10 mouse cellular contexts compared by ENCODE assay signal in the genomic region with DNA sequence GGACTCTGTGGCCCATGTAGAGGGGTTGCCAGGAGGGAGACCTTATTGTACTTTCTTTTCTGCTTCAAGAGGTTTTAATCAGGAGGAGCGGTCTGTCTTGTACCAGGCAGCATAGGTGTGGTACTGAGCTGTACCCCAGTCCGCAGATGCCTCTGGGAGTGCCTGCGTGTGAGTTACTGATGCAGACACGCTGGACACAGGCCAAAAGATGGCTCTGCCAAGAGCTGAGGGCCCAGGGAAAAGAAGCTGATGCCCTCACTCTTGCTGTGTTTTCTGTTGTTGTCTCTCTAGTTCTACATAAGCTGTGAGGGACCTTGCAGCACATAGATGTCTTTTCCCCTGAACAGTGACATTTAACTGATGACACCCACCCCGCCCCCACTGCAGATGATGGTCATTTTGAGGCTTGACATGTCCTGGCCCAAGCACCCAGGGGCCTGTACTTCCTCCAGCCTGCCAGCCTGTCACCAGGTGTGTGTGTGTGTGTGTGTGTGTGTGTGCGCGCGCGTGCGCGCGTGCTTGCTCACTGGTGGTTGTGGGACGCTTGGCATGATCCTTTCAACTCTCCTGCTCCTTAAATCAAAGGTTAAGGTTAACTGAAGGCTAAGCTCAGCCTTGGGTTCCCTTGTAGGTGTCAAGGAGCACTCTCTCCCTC. TPM values are rescaled to one million over a fixed set of nuclear protein-coding genes. Genes with fewer than 3 reads are reported as not detected.
DNase-seq lines count a peak whose midpoint lies in the region; ATAC-seq lines count a peak whose summit lies in the region.
"Had no signal": no experiment of that assay in that cellular context is flagged by ENCODE, and none has a peak within 500 bp of the region (broad histone marks: within the 10 kb centered on the region; RNA-seq: fewer than 3 reads in every experiment).

No protein-coding gene starts in this region.

- no peaks in the 10 kb centered on the region for H3K27me3 ChIP-seq in hindbrain, embryonic 13.5 days
- no peaks in the 10 kb centered on the region for H3K27me3 ChIP-seq in hindbrain, embryonic 11.5 days (ENCODE audit: control insufficient read depth, insufficient read depth, low read length)
- H3K27me3 ChIP-seq in liver, embryonic 13.5 days = no peaks in the 10 kb centered on the region
- H3K27me3 ChIP-seq in forebrain, embryonic 16.5 days (replicated peaks; ENCODE audit: control insufficient read depth, insufficient read depth, low read length) = no peaks in the 10 kb centered on the region
- H3K27me3 ChIP-seq: hindbrain, embryonic 15.5 days had no signal

- peaks cover 65% of the 10 kb centered on the region for H3K4me1 ChIP-seq in hindbrain, embryonic 13.5 days (replicated peaks)
- H3K4me1 ChIP-seq in hindbrain, embryonic 11.5 days (replicated peaks; ENCODE audit: control insufficient read depth, insufficient read depth, low read length) = no peaks in the 10 kb centered on the region
- peaks cover 86% of the 10 kb centered on the region for H3K4me1 ChIP-seq in liver, embryonic 13.5 days (replicated peaks)
- peaks cover 22% of the 10 kb centered on the region for H3K4me1 ChIP-seq in forebrain, embryonic 16.5 days (replicated peaks; ENCODE audit: control insufficient read depth, insufficient read depth, low read length)

- no peak overlapping the region for H3K4me3 ChIP-seq in hindbrain, embryonic 13.5 days
- no peak overlapping the region for H3K4me3 ChIP-seq in hindbrain, embryonic 11.5 days (ENCODE audit: low read depth, low read length)
- no peak overlapping the region for H3K4me3 ChIP-seq in liver, embryonic 13.5 days (replicated peaks)
- no peak overlapping the region for H3K4me3 ChIP-seq in forebrain, embryonic 16.5 days (replicated peaks; ENCODE audit: low read length)
- H3K4me3 ChIP-seq: hindbrain, embryonic 15.5 days had no signal

- no peak overlapping the region for H3K4me2 ChIP-seq in hindbrain, embryonic 13.5 days
- H3K4me2 ChIP-seq in hindbrain, embryonic 11.5 days (replicated peaks; ENCODE audit: low read depth, low read length) = no peak overlapping the region
- no peak overlapping the region for H3K4me2 ChIP-seq in liver, embryonic 13.5 days
- no peak overlapping the region for H3K4me2 ChIP-seq in forebrain, embryonic 16.5 days (ENCODE audit: low read length)
- H3K4me2 ChIP-seq: hindbrain, embryonic 15.5 days had no signal

- H3K9ac ChIP-seq in hindbrain, embryonic 13.5 days = no peak overlapping the region; the same call in 1 of the 2 replicates
- no peak overlapping the region for H3K9ac ChIP-seq in hindbrain, embryonic 11.5 days (ENCODE audit: low read depth, low read length)
- peak overlapping the region; percentile 28; the same call in 1 of the 2 replicates for H3K9ac ChIP-seq in liver, embryonic 13.5 days
- no peak overlapping the region for H3K9ac ChIP-seq in forebrain, embryonic 16.5 days (replicated peaks; ENCODE audit: low read depth, low read length)
- H3K9ac ChIP-seq: forebrain, postnatal 0 days; hindbrain, embryonic 15.5 days had no signal

- ATAC-seq in hindbrain, embryonic 13.5 days (ENCODE audit: low FRiP score) = 0 out of 2 replicates have a peak, but pooled peaks have one; percentile 13
- no peak for ATAC-seq in hindbrain, embryonic 11.5 days (ENCODE audit: low FRiP score)
- no peak for ATAC-seq in liver, embryonic 13.5 days (ENCODE audit: low read depth)
- ATAC-seq in forebrain, embryonic 16.5 days = no peak

- H3K36me3 ChIP-seq in hindbrain, embryonic 13.5 days = peaks cover 14% of the 10 kb centered on the region
- H3K36me3 ChIP-seq in hindbrain, embryonic 11.5 days (ENCODE audit: control insufficient read depth, insufficient read depth, low read length) = no peaks in the 10 kb centered on the region
- H3K36me3 ChIP-seq in liver, embryonic 13.5 days = peaks cover 28% of the 10 kb centered on the region
- H3K36me3 ChIP-seq in forebrain, embryonic 16.5 days (ENCODE audit: control insufficient read depth, insufficient read depth) = no peaks in the 10 kb centered on the region
- H3K36me3 ChIP-seq: hindbrain, embryonic 15.5 days had no signal

- peak overlapping the region; percentile 46; the same call in 1 of the 2 replicates for H3K27ac ChIP-seq in hindbrain, embryonic 13.5 days
- no peak overlapping the region for H3K27ac ChIP-seq in hindbrain, embryonic 11.5 days (ENCODE audit: low read depth, low read length)
- H3K27ac ChIP-seq in liver, embryonic 13.5 days = peak overlapping the region; percentile 60
- H3K27ac ChIP-seq in forebrain, embryonic 16.5 days (ENCODE audit: low read length) = no peak overlapping the region
- H3K27ac ChIP-seq: hindbrain, embryonic 15.5 days had no signal

- no peaks in the 10 kb centered on the region for H3K9me3 ChIP-seq in hindbrain, embryonic 13.5 days
- no peaks in the 10 kb centered on the region for H3K9me3 ChIP-seq in hindbrain, embryonic 11.5 days (ENCODE audit: control insufficient read depth, low read length)
- no peaks in the 10 kb centered on the region for H3K9me3 ChIP-seq in liver, embryonic 13.5 days (replicated peaks)
- no peaks in the 10 kb centered on the region for H3K9me3 ChIP-seq in forebrain, embryonic 16.5 days (ENCODE audit: control insufficient read depth, low read length)
- H3K9me3 ChIP-seq: hindbrain, embryonic 15.5 days had no signal

- 92% methylated on average over 13 of the region's 13 CpGs for WGBS in hindbrain, embryonic 13.5 days
- 93% methylated on average over 13 of the region's 13 CpGs for WGBS in hindbrain, embryonic 11.5 days
- WGBS in liver, embryonic 13.5 days (ENCODE audit: insufficient replicate concordance) = 92% methylated on average over 13 of the region's 13 CpGs
- 83% methylated on average over 13 of the region's 13 CpGs for WGBS in forebrain, embryonic 16.5 days

- DNase-seq in hindbrain, embryonic 11.5 days (ENCODE audit: low spot score) = no peak
- peak; percentile 14 to 46 for DNase-seq in thymus, adult 18-20 months
- DNase-seq in thymus, postnatal 25 days = no peak
- DNase-seq in liver, embryonic 13.5 days = no peak
- peak; percentile 51 for DNase-seq in thymus, postnatal 4 days
- DNase-seq in urinary bladder, postnatal 4 days (ENCODE audit: low spot score in 2 of 2) = no peak
- DNase-seq: forebrain, postnatal 0 days had no signal

RNA-seq across cellular contexts. Expression of a gene that starts 29.7 kb away (rescaled TPM):
- 17.9 and 18.0 TPM in 2 replicates for polyA plus RNA-seq in hindbrain, embryonic 13.5 days (2015; fragmentation: Nextera tagmentation; extraction: Ambion mirVana)
- polyA plus RNA-seq in hindbrain, embryonic 11.5 days (2014; fragmentation: Nextera tagmentation; extraction: Ambion mirVana) = 15.7 and 17.2 TPM in 2 replicates
- polyA plus RNA-seq in liver, embryonic 13.5 days (2015; fragmentation: Nextera tagmentation; extraction: Ambion mirVana) = 5.1 and 6.8 TPM in 2 replicates
- polyA plus RNA-seq in forebrain, embryonic 16.5 days (2015; fragmentation: Nextera tagmentation; extraction: Ambion mirVana) = 8.8 and 10.1 TPM in 2 replicates

Comparison
In these comparisons a context has a peak if more than half of its experiments do, and no peak if none do; other contexts are left out.
1. H3K27ac ChIP-seq: peak in hindbrain, embryonic 13.5 days (single experiment) and liver, embryonic 13.5 days (single experiment); none in hindbrain, embryonic 11.5 days (single experiment) and forebrain, embryonic 16.5 days (single experiment).
2. DNase-seq: peak in thymus, adult 18-20 months (2 of 2) and thymus, postnatal 4 days (single experiment); none in hindbrain, embryonic 11.5 days (single experiment), thymus, postnatal 25 days (single experiment), liver, embryonic 13.5 days (single experiment) and urinary bladder, postnatal 4 days (0 of 2).